ENCODE assay signal across 18 mouse cellular contexts in the genomic region with DNA sequence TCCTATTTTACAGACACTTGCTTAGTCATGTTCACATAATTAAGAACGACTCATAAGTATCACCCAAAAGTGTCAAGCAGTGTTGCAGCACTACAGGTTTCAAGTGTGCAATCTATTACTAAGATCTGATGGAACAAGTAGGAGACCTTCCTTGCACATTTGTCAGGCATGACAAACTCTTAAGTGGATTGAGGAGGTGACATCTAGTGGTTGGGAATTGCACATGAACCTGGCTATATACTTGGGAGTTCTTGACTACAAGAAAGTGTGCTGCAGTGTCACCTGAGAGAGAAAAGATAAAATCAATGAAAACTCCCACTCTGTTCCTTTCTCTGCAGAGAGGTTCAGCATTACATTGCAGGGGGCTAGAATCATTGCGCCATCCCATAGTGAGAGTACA. TPM values are rescaled to one million over a fixed set of nuclear protein-coding genes. Genes with fewer than 3 reads are reported as not detected.
DNase-seq lines count a peak whose midpoint lies in the region; ATAC-seq and TF ChIP-seq lines count a peak whose summit lies in the region.
"Had no signal": no experiment of that assay in that cellular context is flagged by ENCODE, and none has a peak within 500 bp of the region (broad histone marks: within the 10 kb centered on the region; RNA-seq: fewer than 3 reads in every experiment).

No protein-coding gene starts in this region.

- no peak for ATAC-seq in midbrain, embryonic 14.5 days (ENCODE audit: low FRiP score, low TSS enrichment)
- no peak for ATAC-seq in midbrain, embryonic 15.5 days (replicated peaks)

- no peak overlapping the region for H3K27ac ChIP-seq in kidney, adult 2 months (ENCODE audit: insufficient read depth, low read depth, low read length)
- H3K27ac ChIP-seq in midbrain, embryonic 14.5 days (replicated peaks; ENCODE audit: low read depth, low read length): no peak overlapping the region
- H3K27ac ChIP-seq in midbrain, embryonic 15.5 days: no peak overlapping the region
- H3K27ac ChIP-seq: hindbrain, embryonic 12.5 days; limb, embryonic 12.5 days had no signal

- no peaks in the 10 kb centered on the region for H3K27me3 ChIP-seq in kidney, adult 2 months (replicated peaks; ENCODE audit: control insufficient read depth, insufficient read depth, low read length)
- H3K27me3 ChIP-seq in midbrain, embryonic 14.5 days (ENCODE audit: control insufficient read depth, insufficient read depth, low read length): no peaks in the 10 kb centered on the region
- H3K27me3 ChIP-seq in midbrain, embryonic 15.5 days (replicated peaks): no peaks in the 10 kb centered on the region
- H3K27me3 ChIP-seq: hindbrain, embryonic 12.5 days; limb, embryonic 12.5 days had no signal

- TF ChIP-seq CTCF in kidney, adult 2 months (conservative IDR thresholded peaks at IDR 0.05; ENCODE audit: insufficient read depth, insufficient read length, low read depth, low read length): no peak

- H3K4me3 ChIP-seq in kidney, adult 2 months (ENCODE audit: insufficient read depth, low read depth, low read length): no peak overlapping the region
- no peak overlapping the region for H3K4me3 ChIP-seq in midbrain, embryonic 14.5 days (replicated peaks; ENCODE audit: low read depth, low read length)
- no peak overlapping the region for H3K4me3 ChIP-seq in midbrain, embryonic 15.5 days
- H3K4me3 ChIP-seq: erythroblast, embryonic 14.5 days; hindbrain, embryonic 12.5 days; limb, embryonic 12.5 days had no signal

- TF ChIP-seq POLR2A in kidney, adult 2 months (IDR thresholded peaks at IDR 0.05; ENCODE audit: low read depth, low read length): no peak

- WGBS in kidney, adult 2 months: 77% methylated on average over 2 of the region's 2 CpGs
- WGBS in midbrain, embryonic 14.5 days: 82% methylated on average over 2 of the region's 2 CpGs
- 77% methylated on average over 2 of the region's 2 CpGs for WGBS in midbrain, embryonic 15.5 days

- H3K4me2 ChIP-seq in midbrain, embryonic 14.5 days (ENCODE audit: low read length): no peak overlapping the region
- no peak overlapping the region for H3K4me2 ChIP-seq in midbrain, embryonic 15.5 days
- H3K4me2 ChIP-seq: heart, embryonic 11.5 days; hindbrain, embryonic 12.5 days; limb, embryonic 12.5 days; midbrain, embryonic 11.5 days had no signal

- no peaks in the 10 kb centered on the region for H3K9me3 ChIP-seq in midbrain, embryonic 14.5 days (ENCODE audit: control insufficient read depth, low read length)
- H3K9me3 ChIP-seq in midbrain, embryonic 15.5 days: no peaks in the 10 kb centered on the region
- H3K9me3 ChIP-seq: hindbrain, embryonic 12.5 days; limb, embryonic 12.5 days had no signal

- no peaks in the 10 kb centered on the region for H3K4me1 ChIP-seq in kidney, adult 2 months (ENCODE audit: control insufficient read depth, insufficient read depth, low read length)
- no peaks in the 10 kb centered on the region for H3K4me1 ChIP-seq in midbrain, embryonic 14.5 days (ENCODE audit: control insufficient read depth, insufficient read depth, low read length)
- no peaks in the 10 kb centered on the region for H3K4me1 ChIP-seq in midbrain, embryonic 15.5 days
- H3K4me1 ChIP-seq: hindbrain, embryonic 12.5 days; limb, embryonic 12.5 days had no signal

- H3K9ac ChIP-seq in midbrain, embryonic 14.5 days (replicated peaks; ENCODE audit: low read length): no peak overlapping the region
- H3K9ac ChIP-seq in midbrain, embryonic 15.5 days: no peak overlapping the region
- H3K9ac ChIP-seq: hindbrain, embryonic 12.5 days; limb, embryonic 12.5 days had no signal

- peak; percentile 10 for DNase-seq in kidney, adult 2 months
- no peak for DNase-seq in kidney, adult 11 months
- DNase-seq in midbrain, embryonic 14.5 days: peak; percentile 45
- DNase-seq in NIH3T3 (ENCODE audit: low read depth): peak; percentile 3
- peak; percentile 8 for DNase-seq in embryo, embryonic 11 days
- no peak for DNase-seq in spleen, adult 18-20 months
- DNase-seq: adrenal gland, adult 8-10 months; cerebellum, postnatal 36 days; kidney, postnatal 10 days; thymus, adult 18-20 months had no signal

- H3K36me3 ChIP-seq in kidney, adult 2 months (ENCODE audit: control insufficient read depth, insufficient read depth, low read length): no peaks in the 10 kb centered on the region
- no peaks in the 10 kb centered on the region for H3K36me3 ChIP-seq in midbrain, embryonic 14.5 days (ENCODE audit: control insufficient read depth, insufficient read depth, low read length)
- H3K36me3 ChIP-seq in midbrain, embryonic 15.5 days (replicated peaks): no peaks in the 10 kb centered on the region
- H3K36me3 ChIP-seq: hindbrain, embryonic 12.5 days; limb, embryonic 12.5 days had no signal

RNA-seq across cellular contexts. Expression of gene Sfrp4, which starts 21.3 kb away (rescaled TPM):
- 2.5 and 6.5 TPM in 2 replicates for polyA plus RNA-seq in kidney, adult 2 months (2012; rRNA removed)
- polyA plus RNA-seq in midbrain, embryonic 14.5 days (2014; fragmentation: Nextera tagmentation; extraction: Ambion mirVana): 2.5 and 2.7 TPM in 2 replicates
- 3.3 and 3.7 TPM in 2 replicates for polyA plus RNA-seq in midbrain, embryonic 15.5 days (2015; fragmentation: Nextera tagmentation; extraction: Ambion mirVana)
- polyA plus RNA-seq: erythroblast, embryonic 14.5 days had no signal

RNA-seq across cellular contexts. Expression of gene Epdr1, which starts 24.5 kb away (rescaled TPM):
- 12.1 and 16.1 TPM in 2 replicates for polyA plus RNA-seq in kidney, adult 2 months (2012; rRNA removed)
- 17.7 and 17.9 TPM in 2 replicates for polyA plus RNA-seq in midbrain, embryonic 14.5 days (2014; fragmentation: Nextera tagmentation; extraction: Ambion mirVana)
- 21.2 and 21.5 TPM in 2 replicates for polyA plus RNA-seq in midbrain, embryonic 15.5 days (2015; fragmentation: Nextera tagmentation; extraction: Ambion mirVana)

RNA-seq across cellular contexts. Expression of gene Nme8, which starts 53.4 kb away (rescaled TPM):
- not detected in 2 replicates for polyA plus RNA-seq in kidney, adult 2 months (2012; rRNA removed)
- not detected in 2 replicates for polyA plus RNA-seq in midbrain, embryonic 14.5 days (2014; fragmentation: Nextera tagmentation; extraction: Ambion mirVana)
- 0.15 TPM in 1 of 2 replicates, not detected in the other for polyA plus RNA-seq in midbrain, embryonic 15.5 days (2015; fragmentation: Nextera tagmentation; extraction: Ambion mirVana)
- polyA plus RNA-seq: erythroblast, embryonic 14.5 days; heart, embryonic 11.5 days; hindbrain, embryonic 12.5 days; limb, embryonic 12.5 days; midbrain, embryonic 11.5 days; neural tube, embryonic 11.5 days; spleen, adult 2 months had no signal

Comparison
In these comparisons a context has a peak if more than half of its experiments do, and no peak if none do; other contexts are left out.
1. DNase-seq: peak in kidney, adult 2 months (single experiment), midbrain, embryonic 14.5 days (single experiment), NIH3T3 (single experiment) and embryo, embryonic 11 days (single experiment); none in kidney, adult 11 months (single experiment) and spleen, adult 18-20 months (0 of 2).